Mouse (Mus musculus) liver, embryonic 14 days (tissue): ENCODE measurements around the gene Lipo1. TPM values are rescaled to one million over a fixed set of nuclear protein-coding genes. Genes with fewer than 3 reads are reported as not detected.

ENCODE experiments used
- polyA plus RNA-seq: library from polyadenylated mRNA; depleted of rRNA; stranded (reverse); fragments of >200 nt; gene quantifications from 2 replicates; pipeline ENCODE4 v1.2.3, GENCODE M21; 2012; rRNA removed

Gene Lipo1
- not detected in 2 replicates for polyA plus RNA-seq

DNA sequence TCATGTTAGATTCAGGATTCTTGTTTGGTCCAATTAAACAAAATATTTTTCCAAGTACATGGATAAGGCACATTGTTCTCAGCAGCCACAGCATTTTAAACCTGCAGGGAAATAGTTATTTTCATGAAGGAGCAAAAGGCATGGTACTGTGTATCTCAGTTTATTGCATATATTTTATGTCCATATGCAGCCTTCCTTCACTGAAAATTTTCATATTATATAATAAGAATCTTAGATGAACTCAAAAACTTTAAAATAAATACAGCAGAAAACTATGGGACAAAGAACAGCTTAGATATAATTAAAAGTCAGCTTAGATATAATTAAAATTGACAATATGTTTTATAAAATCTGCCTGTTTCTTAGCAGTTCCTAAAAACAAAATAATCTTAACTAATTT, at the start of gene Lipo1:
TSS of gene Lipo1 (minus strand) at position 101 of the 400 bp plus-strand sequence.

GRCm38 (mm10) chr19:33761287-33762086, 25.8 kb downstream of the Lipo1 start, which contains the start of gene Lipo3:
Gene Lipo3, minus strand, starts transcription at chr19:33761951.

DNA sequence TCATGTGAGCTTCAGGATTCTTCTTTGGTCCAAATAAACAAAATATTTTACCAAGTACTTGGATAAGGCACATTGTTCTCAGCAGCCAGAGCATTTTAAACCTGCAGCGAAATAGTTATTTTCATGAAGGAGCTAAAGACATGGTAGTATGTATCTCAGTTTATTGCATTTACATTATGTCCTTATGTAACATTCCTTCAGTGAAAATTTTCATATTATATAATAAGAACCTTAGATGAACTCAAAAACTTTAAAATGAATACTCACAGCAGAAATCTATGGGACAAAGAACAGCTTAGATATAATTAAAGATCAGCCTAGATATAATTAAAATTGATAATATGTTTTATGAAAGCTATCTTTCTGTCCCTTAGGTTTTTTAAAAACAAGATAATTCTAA, 36.0 kb downstream of the Lipo1 start, which contains the start of gene Lipo2:
TSS of gene Lipo2 (minus strand) at position 101 of the 400 bp plus-strand sequence.

Other genes with a start within 250 kb of the Lipo1 start
- not detected in 2 replicates for gene Gm8978, start 162.2 kb downstream of the Lipo1 start, polyA plus RNA-seq
- 0.01 and 0.02 TPM in 2 replicates for gene Lipo2, start 36.1 kb downstream of the Lipo1 start, polyA plus RNA-seq
- gene Lipo3, start 25.5 kb downstream of the Lipo1 start, polyA plus RNA-seq: 1.2 and 1.4 TPM in 2 replicates
- gene Lipf, start 173.7 kb upstream of the Lipo1 start, polyA plus RNA-seq: not detected in 2 replicates
- not detected in 2 replicates for gene Lipk, start 220.8 kb upstream of the Lipo1 start, polyA plus RNA-seq